Mouse (Mus musculus) megakaryocyte, embryonic 14.5 days (primary cell): ENCODE data around the gene Ptprg.

Experiments
- FLI1 ChIP-seq: IDR thresholded peaks from 2 replicates; pipeline ENCODE4 v1.6.1; 2012; ENCODE audit warnings: low read length, inconsistent platforms, mixed read lengths
- GATA1 ChIP-seq: IDR thresholded peaks from 3 replicates; pipeline ENCODE4 v1.6.1; 2012; ENCODE audit warnings: mixed read lengths, low read length, inconsistent platforms, borderline replicate concordance

DNA sequence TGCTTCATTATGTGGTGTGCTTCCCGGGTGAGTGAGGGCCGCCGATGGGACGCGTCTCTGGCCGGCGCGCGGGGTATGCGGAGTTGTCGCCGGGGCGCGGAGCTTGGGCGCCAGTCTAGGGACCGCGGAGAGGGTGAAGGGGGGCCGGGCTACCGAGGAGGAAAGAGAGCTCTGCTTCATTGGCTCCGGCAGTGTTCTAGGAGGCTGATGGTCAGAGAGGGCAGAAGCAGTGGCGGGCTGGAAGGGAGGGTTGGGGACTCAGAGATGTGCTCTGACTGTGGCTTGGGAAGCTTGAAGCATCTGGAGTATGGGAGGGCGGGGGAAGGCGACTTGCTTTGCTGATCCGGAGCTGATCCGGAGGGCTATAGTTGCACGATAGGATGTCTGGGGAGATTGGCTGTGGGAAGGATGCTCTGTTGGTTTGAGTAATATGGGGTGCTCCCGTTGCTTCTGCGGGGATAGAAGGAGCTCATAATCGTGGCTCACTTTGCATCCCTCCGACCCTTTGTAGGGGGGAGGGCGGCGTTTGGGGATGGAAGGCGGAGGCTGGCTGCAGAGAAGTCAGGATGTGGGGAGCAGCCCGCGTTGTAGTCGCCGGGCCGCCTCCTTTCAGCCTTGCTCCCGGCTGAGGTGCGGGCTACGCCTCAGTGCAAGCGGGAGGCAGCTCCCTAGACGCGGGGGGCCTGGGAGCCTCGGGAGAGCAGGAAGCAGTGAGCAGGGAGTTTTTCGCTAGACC lies 1.1 kb downstream of the Ptprg start:
- TF ChIP-seq GATA1 (no peak), FLI1 (no peak)
